Mouse (Mus musculus) WW6 (cell line): Measurements from ENCODE around the gene Ndel1.
A peak's percentile ranks its signal among the peaks of the same experiment; 100 is the strongest.

Source experiments
- DNase-seq: peaks from one replicate; pipeline ENCODE4 v3.0.0-alpha.2; 2013; ENCODE audit warnings: low read depth, low spot score

Gene Ndel1

DNA sequence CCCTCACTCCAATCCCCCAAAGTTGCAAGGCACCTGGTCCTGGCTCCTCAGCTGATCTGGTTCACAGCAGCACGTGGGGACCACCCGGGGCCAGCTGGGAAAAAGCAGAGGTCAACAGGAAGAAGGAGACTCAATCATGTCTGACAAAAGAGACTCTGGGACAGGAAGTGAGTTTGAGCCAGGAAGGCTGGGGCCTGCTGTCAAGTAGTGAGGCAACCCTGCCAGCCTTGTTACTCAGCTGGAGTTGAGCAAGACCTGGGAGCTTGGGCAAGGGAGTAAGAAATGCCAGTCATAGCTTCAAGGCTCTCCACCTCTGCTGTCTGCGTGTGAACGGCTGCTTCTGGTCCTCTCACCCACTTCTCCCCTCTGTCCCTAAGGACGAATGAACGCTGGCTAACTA lies at the start of gene Ndel1:
Ndel1 (minus strand) TSS at position 111 of the 400 bp plus-strand sequence.
- DNase-seq = no peak

DNA sequence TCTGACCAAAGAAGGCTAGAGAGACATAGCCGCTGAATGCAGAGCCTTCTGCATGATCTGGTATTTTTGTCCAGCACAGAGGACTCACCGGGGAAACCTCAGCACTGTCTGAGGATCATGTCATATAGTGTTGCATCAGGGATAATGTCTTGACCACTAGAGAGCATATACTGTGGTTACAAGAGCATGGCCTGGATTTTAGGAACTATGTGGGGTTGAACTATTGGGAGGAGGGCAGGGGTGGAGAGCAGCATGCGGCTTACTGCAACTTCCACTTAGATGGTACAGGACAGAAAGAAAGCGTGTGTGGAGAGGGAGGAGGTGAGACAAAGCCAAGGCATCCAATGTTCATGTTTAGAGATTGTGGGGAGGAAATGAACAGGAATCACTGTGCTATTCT lies 42.9 kb upstream of the Ndel1 start:
- no peak for DNase-seq

DNA sequence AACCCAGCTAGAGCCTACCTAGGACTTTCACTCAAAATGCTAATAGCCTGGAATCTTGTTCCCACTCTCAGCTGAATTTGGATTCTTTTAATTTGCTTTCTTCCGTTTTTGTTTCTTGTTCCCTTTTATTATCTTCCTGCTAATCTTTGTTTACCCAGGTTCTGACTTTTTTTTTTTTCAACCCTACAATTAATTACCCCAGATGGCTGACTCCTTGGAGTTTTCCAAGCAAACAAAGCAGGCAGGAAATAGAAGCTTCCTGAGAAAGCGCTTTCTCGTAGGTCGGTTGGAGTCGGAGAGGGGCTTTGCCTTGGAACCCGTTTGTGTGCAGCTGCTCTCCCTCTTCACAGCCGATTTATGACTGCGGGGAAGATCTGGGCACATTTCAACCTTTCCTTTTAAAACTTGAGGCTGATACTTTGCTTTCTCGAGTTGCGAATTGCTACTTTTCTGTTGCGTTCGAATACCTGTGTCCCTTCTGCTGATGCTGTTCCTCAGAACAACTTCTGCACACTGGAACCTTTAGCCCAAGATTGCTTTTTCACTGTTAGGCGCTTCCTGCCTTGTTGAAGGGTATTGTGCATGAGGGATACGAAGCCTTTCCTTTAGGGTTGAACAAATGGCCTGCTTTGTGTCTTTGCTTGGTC lies 40.0 kb upstream of the Ndel1 start:
- no peak for DNase-seq

DNA sequence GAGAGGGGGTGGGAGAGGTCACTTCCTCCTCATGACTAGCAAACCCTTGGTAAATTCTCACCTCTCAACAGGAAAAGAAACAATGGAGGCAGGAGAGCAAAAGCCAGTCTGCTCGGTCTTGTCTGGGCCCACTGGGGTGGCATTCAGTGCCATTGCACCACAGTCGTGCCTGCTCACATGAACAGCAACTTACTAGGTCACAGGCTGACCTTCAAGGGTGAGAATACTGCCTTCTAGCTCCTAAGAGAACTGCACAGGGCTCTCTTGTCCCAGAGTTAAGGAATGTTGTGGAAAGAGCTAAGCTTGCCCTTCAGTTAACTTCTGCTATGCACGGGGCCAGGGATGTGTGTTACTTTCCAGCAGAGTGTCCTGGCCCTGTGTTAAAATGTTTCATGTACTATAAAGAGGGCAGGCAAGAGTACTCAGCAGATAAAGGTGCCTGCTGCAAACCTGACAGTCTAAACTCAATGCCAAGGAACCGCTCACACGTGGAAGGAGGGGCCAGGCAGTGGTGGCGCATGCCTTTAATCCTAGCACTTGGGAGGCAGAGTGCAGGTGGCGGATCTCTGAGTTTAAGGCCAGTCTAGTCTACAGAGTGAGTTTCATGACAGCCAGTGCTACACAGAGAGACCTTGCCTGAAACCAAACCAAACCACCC lies 37.3 kb upstream of the Ndel1 start:
- DNase-seq = no peak

DNA sequence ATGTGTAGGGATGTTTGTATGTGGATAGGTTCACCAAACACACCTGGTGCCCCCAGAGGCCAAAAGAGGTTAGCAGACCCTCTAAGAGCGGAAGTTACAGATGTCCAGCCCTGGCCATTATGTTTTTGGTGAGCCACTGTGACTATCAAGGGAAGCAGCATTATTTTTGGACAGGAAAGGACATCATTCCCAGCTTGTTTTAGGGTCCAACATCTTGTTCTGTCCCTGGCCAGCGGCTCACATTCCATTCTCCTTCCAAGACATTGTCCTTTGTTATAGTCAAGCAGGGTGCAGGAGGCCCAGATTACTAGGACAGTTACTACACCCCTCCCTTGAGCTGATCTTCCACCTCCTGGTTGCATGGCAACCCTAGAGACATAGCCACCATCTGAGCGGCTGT lies 35.6 kb upstream of the Ndel1 start:
- DNase-seq = no peak

DNA sequence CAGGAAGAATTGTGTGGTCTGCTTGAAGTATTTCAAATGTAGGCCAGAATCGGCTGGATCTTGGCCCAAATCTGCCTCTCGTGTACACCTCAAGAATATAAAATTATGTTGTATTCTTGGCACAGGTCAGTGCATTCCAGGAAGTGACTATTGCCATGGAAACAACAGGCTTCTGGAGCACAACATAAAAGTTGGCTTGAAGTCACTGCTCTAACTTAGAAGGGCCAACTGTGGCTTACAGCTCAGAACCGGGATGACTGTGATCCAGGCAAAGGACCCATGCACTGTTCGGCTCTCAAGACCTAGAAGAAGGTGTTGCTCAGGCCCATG lies 34.8 kb upstream of the Ndel1 start:
- DNase-seq = no peak

DNA sequence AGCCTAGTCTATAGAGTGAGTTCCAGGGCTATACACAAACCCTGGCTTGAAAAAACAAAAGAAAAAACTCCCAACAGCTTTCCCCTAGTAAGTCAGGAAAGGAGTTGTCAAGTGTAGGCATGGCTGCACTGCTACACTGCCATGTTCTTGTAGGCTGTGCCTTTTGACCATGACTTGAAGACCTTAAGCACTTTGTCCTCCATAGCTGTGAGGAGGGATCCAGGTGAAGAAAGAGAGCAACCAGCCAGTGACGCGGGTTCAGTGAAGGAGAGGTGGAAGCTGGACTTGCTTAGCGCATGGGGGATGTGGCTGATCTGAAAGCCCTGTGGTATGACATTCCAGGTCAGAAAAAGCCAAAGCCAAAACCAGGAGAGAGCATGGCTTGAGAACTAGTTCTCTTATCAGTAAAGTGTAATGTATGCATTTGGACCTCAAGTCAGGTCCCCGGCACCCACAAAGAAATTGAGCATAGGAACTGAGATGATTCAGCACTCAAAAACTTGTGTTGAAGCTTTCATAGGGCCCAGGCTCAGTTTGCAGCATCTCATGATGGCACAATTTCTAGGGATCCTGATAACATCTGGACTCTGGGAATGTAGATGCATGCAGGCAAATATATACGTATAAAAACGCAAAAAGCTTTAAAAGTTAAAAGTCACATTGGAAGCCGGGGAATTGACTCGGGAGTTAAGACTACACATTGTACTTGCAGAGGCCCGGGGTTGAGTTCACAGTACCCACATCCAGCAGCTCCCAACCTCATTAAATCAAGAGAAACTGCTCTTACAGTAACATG lies 34.2 kb upstream of the Ndel1 start:
- no peak for DNase-seq

DNA sequence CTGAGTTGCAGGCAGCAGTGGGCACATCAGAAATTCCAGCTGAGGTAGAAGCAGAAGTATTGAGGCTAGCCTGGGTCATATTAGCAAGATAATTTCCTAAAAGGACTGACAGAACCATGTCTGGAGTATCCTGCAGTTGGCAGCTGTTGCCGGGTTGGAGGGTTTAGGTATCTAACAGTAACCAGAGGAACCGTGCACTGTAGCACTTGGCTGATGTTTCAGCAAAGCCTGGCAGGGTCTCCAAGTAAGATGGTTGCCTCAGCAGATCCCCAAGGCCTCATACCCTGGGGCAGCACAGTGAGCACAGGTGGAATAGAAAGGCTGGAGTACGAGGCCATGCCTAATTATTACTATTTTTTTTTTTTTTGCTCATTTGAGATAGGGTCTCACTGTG lies 33.5 kb upstream of the Ndel1 start:
- DNase-seq = no peak

DNA sequence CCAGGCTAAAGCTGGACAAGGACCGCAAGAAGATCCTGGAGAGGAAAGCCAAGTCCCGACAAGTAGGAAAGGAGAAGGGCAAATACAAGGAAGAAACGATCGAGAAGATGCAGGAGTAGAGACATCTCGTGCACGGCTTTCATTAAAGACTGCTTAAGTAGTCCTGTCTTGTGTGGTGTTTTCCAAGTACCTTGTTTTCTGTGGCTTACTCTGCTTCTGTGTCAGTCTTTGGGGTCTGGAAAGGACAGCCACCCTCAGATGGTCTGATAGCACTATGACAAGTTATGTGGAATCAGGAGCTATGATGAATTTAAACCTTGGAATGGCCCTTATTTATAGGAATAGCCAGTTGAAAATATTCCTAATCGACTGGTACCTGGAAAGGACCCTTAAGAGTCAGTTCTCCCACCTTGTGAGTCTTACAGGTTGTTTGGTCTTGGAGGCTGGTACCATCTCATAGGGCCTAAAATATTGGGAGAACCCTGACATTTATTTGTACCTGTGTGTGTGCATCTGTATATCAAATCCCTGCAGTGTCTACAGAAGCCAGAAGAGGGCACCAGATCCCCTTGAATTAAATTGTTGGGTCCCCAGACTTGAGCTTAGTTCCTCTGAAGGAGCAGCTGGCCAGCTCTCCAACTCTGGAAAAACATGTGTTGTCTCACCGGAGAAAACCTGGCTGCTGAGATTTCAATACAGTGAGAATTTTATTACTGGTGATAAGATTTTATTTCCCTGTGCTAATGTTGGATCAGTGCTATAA lies 32.9 kb upstream of the Ndel1 start:
- DNase-seq = peak; percentile 82

DNA sequence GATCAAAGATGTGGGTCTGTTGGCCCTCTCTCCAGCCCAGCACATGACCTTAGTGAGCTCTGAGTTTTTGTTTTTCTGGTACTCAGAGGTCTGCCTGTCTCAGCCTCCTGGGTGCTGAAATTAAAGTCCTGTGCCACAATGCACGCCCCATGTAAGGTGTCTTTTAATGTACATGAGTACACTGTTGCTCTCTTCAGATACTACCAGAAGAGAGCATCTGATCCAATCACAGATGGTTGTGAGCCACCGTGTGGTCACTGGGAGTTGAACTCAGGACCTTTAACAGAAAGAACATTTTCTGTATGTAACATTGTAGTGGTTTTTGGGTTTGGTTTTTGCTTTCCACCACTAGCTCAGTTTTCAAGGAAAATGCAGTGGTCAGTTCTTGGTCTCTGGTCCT lies 32.1 kb upstream of the Ndel1 start:
- no peak for DNase-seq

DNA sequence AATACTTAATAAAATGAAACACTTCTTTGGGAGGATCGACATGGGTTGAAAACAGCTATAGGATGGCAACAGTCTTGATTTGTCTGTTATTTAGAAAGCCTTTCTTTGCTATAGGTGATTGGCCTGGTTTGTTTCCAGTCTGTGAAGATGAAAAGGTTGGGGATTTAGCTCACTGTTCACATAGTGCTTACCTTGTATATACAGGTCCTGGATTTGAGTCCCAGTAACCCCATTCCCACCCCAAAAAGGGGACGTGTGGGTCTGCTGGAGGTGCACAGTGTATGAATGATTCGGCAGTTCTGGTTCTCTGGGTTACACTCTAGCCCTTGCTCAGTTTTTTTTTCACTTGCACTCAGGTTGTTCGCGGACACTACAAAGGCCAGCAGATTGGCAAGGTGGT lies 31.2 kb upstream of the Ndel1 start:
- no peak for DNase-seq

DNA sequence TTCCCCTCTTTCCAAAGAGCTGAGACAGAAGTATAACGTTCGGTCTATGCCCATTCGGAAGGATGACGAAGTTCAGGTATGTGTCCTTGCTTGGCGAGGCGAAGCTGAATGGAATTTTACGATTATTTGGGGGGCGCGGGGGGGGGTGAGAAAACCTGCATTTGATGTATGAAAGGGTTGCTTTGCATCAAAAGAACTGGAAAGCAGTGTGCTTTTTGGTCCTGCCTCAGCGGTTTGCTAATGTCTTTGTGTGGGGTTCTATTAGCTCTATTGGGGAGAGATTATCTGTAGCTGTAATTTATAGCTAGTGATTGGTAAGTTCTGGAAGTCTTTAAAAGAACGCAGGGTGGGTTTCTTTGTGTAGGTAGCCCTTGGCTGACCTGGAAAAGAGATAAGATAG lies 30.7 kb upstream of the Ndel1 start:
- no peak for DNase-seq

DNA sequence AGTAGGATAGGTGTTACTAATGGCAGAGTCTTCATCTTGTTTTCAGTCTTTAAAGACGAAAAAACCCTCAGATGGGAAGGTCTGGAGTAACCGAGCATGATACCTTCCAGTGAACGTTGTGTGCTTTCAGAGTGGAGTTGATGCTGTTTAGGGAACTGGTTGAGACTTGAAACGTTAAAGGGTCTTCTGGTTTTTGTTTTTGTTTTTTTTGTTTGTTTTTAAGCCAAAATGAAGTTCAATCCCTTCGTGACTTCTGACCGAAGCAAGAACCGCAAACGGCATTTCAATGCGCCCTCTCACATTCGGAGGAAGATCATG lies 30.3 kb upstream of the Ndel1 start:
- DNase-seq = no peak

DNA sequence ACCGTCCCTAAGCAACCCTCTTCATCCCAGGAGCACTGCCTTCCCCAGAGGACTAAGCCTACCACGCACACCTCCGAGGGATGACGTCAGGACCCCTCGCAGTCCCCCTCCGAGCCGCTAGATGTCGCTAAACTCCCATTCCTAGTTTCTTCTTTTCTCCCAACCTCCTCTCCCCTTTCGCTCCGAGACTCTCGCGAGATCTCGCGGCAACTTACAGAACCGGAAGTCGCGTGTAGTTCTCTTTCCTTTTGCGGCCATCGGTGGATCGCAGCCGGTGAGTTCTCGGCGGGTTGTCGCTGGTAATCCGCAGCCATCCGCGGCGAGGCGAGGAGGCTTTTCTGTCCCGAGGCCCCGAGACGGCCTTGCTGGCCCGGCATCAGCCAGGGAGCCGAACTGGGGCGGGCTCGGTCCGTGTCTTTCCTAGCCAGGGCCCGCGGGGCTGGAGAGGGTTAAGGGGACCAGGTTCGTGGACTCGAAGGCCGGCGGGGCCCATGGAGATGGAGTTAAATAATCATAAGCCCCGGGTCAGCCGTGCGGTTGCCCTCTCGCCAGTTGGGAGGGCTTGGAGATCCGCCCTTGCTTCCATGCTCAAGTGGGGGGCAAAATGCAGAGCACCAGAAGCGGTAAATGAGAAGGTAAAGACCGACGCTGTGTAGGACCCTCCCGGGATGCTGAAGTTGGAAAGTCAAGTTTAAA lies 29.8 kb upstream of the Ndel1 start, which contains the start of gene Rpl26:
Rpl26 (plus strand) TSS at position 233 of the 696 bp plus-strand sequence.
- DNase-seq = peak; percentile 99

DNA sequence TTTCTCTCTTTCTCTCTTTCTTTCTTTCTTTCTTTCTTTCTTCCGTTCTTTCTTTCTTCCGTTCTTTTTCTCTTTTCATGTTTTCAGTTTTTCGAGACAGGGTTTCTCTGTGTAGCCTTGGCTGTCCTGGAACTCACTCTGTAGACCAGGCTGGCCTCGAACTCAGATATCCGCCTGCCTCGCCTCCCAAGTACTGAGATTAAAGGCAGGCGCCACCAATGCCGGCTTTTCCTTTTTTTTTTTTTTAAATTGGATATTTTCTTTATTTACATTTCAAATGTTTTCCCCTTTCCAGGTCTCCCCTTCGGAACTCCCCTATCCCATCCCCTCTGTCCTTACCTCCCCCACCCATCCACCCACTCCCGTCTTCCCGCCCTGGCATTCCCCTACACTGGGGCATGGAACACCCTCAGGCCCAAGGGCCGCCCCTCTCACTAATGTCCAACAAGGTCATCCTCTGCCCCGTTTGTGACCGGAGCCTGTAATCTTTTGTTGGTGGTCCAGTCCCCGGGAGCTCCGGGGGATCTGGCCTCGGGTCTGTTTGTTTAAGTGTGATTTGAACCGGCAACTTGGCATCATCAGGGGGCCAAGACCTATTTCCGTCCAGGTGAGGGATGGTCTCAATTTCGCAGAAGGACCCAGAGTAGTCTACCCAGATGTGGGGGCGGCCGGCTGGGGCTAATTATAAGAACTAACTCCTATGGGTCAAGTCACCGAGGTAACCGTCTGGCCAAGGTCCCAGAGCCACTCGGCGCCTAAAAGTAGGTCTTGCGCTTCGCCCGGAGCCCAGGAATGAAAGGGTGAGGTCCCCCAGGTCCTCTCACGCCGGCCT lies 29.1 kb upstream of the Ndel1 start:
- no peak for DNase-seq

DNA sequence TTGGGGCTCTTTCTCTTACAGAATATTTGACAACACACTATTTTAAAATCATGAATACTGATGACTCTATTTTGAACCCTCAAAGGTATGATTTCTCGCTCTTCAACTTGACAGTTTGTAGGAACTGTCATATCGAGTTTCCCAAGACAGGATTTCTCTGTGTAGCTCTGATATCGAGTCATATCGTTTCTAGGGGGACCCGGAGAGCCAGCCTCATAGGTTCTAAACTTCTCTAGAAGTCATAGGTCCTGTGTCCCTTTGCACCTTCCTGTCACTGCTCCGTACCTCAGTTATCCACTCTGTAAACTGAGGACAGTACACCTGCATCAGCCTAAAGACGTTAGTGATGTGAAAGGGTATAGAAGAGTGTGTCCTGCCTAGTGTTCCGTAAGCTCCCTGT lies 28.2 kb upstream of the Ndel1 start:
- DNase-seq = no peak

DNA sequence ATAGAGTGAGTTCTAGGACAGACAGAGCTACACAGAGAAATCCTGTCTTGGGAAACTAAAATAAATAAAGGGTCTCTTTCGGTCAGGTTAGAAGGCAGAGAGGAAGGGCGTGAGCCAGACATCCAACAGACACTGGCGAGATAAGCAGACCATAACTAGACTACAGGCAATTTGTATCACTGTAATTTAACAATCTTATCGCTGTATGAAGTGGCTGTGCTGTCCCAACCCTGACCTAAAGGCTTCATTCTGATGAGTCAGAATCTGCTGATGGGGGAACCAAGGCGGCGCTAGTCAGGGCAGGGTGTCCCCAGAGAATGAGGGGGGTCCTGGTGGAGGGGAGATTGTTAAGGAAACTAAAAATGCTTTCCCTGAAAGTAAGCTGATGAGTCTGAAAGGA lies 27.1 kb upstream of the Ndel1 start:
- no peak for DNase-seq

DNA sequence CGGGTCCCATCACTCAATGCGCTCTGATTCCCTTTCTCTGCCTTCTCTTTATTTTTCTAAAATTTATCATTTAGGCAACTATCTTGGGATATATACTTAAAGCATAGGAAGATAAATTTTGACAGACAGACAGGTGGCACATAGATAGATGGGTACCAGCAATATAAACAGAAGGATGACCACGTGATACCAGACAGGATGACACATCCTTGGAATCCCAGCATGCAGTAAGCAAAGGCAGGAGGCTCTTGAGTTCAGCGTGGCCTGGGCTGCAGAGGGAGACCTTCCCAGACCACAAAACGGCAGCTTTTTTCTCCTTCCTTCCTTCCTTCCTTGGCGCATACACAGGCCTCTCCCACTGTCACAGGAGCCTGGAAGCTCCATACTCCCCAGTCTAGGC lies 26.2 kb upstream of the Ndel1 start:
- DNase-seq = no peak

DNA sequence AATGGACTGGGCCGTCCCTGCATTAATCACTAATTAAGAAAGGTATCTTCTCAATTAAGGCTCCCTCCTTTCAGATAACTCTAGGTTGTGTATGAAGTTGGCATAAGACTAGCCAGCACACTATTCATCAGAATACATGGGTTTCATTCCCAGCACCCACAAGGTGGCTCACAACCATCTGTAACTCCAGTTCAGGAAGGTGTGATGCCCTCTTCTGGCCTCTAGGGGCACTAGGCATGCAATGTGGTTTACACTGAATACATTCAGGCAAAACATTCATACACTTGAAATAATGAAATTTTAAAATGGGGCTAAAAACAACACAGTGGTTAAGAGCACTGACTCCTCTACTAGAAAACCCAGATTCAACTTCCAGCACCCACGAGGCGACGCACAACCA lies 25.5 kb upstream of the Ndel1 start:
- DNase-seq = no peak

DNA sequence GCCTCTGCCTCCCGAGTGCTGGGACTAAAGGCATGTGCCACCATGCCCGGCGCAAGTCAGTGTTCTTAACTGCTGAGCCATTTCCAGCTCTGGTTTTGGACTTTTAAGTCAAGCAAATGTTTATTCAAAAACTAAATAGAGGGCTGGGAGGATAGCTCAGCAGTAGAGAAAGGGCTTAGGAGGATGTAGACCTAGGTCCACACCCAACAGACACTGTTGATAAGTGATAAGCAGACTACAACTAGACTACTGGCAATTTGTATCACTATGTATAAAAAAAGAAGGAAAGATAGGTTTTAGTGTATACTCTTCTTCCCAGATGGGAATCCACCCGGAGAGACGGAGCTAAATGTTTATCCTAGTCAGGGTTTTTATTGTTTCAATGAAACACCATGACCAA lies 24.6 kb upstream of the Ndel1 start:
- DNase-seq = no peak

DNA sequence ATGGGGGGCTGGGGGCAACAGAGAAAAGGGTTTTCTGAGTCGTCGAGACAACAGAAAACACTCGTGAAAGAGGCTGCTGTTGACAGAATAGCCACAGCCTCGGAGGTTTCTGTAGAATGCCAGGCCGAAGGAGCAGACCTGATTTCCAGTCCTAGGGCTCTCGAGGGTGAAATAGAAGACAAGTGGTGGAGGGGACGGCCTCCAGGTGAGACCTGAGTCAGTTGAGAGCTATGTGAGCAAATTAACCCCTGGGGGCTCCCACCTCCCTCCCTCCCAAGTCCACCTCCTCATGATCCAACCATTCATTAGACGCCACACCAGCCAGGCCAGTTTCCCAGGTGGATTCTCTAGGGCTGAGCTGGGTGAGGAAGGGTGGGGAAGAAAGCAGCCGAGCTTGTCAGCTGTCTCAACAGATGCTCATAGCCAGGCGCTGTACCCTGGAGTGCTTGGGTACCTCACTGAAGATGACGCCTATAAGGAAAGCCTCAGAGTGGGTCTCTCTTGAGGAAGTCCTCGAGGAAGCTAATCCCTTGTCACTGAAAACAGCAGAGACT lies 22.3 kb upstream of the Ndel1 start:
- DNase-seq = no peak
